Mouse (Mus musculus): ENCODE measurements at regions not wholly inside any gene's neighbourhood (a gene's known extent, or its start where the extent isn't known, plus 50 kb on each side); places are given as distances from the start of the nearest gene placed in this dataset.

GRCm38 (mm10) chr10:19184886-19185285 is 169.4 kb upstream of the Tnfaip3 start:
- H3K9me3 ChIP-seq (ENCODE audit: control insufficient read depth, low read length), result no peaks in the 10 kb centered on the region
- TF ChIP-seq CTCF (IDR thresholded peaks at IDR 0.05; ENCODE audit: low read depth) (no peak), EP300 (IDR thresholded peaks at IDR 0.05; ENCODE audit: low read depth) (no peak)
- no peak overlapping the region for H3K4me3 ChIP-seq (ENCODE audit: insufficient read depth in 1 of 2, low read depth in 2 of 2, low read length in 2 of 2)
- H3K36me3 ChIP-seq (replicated peaks; ENCODE audit: control insufficient read depth, insufficient read depth, low read depth), result no peaks in the 10 kb centered on the region
- H3K9ac ChIP-seq (replicated peaks), result no peak overlapping the region
- ATAC-seq (ENCODE audit: insufficient read depth) (no peak), DNase-seq (ENCODE audit: low read depth in 3 of 3, low spot score in 3 of 3) (no peak)
- no peak overlapping the region for H3K4me2 ChIP-seq (ENCODE audit: low read depth)
- peaks cover 0 to 5% of the 10 kb centered on the region in 2 experiments; a peak in 1 of 4 replicates for H3K4me1 ChIP-seq (replicated peaks; ENCODE audit: control insufficient read depth in 2 of 2, insufficient read depth in 2 of 2, low read length in 1 of 2)
- no peak overlapping the region for H3K27ac ChIP-seq
- 72% methylated on average over 7 of the region's 7 CpGs for WGBS (ENCODE audit: insufficient replicate concordance)
- H3K27me3 ChIP-seq (ENCODE audit: control insufficient read depth, insufficient read depth, low read length), result no peaks in the 10 kb centered on the region

- Histone ChIP-seq H3K4me3 (ENCODE audit: insufficient read depth in 1 of 2, low read depth in 2 of 2, low read length in 2 of 2) (no peak overlapping the region), H3K9ac (replicated peaks) (no peak overlapping the region), H3K4me2 (ENCODE audit: low read depth) (no peak overlapping the region), H3K9me3 (ENCODE audit: control insufficient read depth, low read length) (no peaks in the 10 kb centered on the region), H3K27me3 (ENCODE audit: control insufficient read depth, insufficient read depth, low read length) (no peaks in the 10 kb centered on the region), H3K36me3 (replicated peaks; ENCODE audit: control insufficient read depth, insufficient read depth, low read depth) (no peaks in the 10 kb centered on the region), H3K4me1 (replicated peaks; ENCODE audit: control insufficient read depth in 2 of 2, insufficient read depth in 2 of 2, low read length in 1 of 2) (no peaks in the 10 kb centered on the region), H3K27ac (no peak overlapping the region)
- ATAC-seq (ENCODE audit: insufficient read depth), result no peak
- 60% methylated on average over 5 of the region's 5 CpGs for WGBS (ENCODE audit: insufficient replicate concordance)
- DNase-seq (ENCODE audit: low read depth in 3 of 3, low spot score in 3 of 3), result no peak
- TF ChIP-seq CTCF (IDR thresholded peaks at IDR 0.05; ENCODE audit: low read depth) (no peak), EP300 (IDR thresholded peaks at IDR 0.05; ENCODE audit: low read depth) (no peak)
Observed at GRCm38 (mm10) chr10:19177895-19178294, 162.4 kb upstream of the Tnfaip3 start.

GRCm38 (mm10) chr10:19177414-19177813 is 162.0 kb upstream of the Tnfaip3 start:
- no peak for TF ChIP-seq CTCF (IDR thresholded peaks at IDR 0.05; ENCODE audit: low read depth)
- TF ChIP-seq EP300 (IDR thresholded peaks at IDR 0.05; ENCODE audit: low read depth), result no peak
- ATAC-seq (ENCODE audit: insufficient read depth) (no peak), DNase-seq (ENCODE audit: low read depth in 3 of 3, low spot score in 3 of 3) (no peak)
- H3K4me1 ChIP-seq (replicated peaks; ENCODE audit: control insufficient read depth in 2 of 2, insufficient read depth in 2 of 2, low read length in 1 of 2), result no peaks in the 10 kb centered on the region
- 25% methylated on average over 2 of the region's 2 CpGs for WGBS (ENCODE audit: insufficient replicate concordance)
- no peak overlapping the region for H3K4me2 ChIP-seq (ENCODE audit: low read depth)
- no peak overlapping the region for H3K9ac ChIP-seq (replicated peaks)
- H3K27me3 ChIP-seq (ENCODE audit: control insufficient read depth, insufficient read depth, low read length), result no peaks in the 10 kb centered on the region
- H3K27ac ChIP-seq, result no peak overlapping the region
- no peaks in the 10 kb centered on the region for H3K36me3 ChIP-seq (replicated peaks; ENCODE audit: control insufficient read depth, insufficient read depth, low read depth)
- H3K9me3 ChIP-seq (ENCODE audit: control insufficient read depth, low read length), result no peaks in the 10 kb centered on the region
- no peak overlapping the region for H3K4me3 ChIP-seq (ENCODE audit: insufficient read depth in 1 of 2, low read depth in 2 of 2, low read length in 2 of 2)

- Histone ChIP-seq H3K27ac (no peak overlapping the region), H3K4me2 (ENCODE audit: low read depth) (no peak overlapping the region), H3K36me3 (replicated peaks; ENCODE audit: control insufficient read depth, insufficient read depth, low read depth) (no peaks in the 10 kb centered on the region), H3K4me3 (ENCODE audit: insufficient read depth in 1 of 2, low read depth in 2 of 2, low read length in 2 of 2) (no peak overlapping the region), H3K27me3 (ENCODE audit: control insufficient read depth, insufficient read depth, low read length) (no peaks in the 10 kb centered on the region), H3K4me1 (replicated peaks; ENCODE audit: control insufficient read depth in 2 of 2, insufficient read depth in 2 of 2, low read length in 1 of 2) (no peaks in the 10 kb centered on the region), H3K9me3 (ENCODE audit: control insufficient read depth, low read length) (no peaks in the 10 kb centered on the region), H3K9ac (replicated peaks) (no peak overlapping the region)
- TF ChIP-seq EP300 (IDR thresholded peaks at IDR 0.05; ENCODE audit: low read depth), result no peak
- TF ChIP-seq CTCF (IDR thresholded peaks at IDR 0.05; ENCODE audit: low read depth), result no peak
- ATAC-seq (ENCODE audit: insufficient read depth) (no peak), DNase-seq (ENCODE audit: low read depth in 3 of 3, low spot score in 3 of 3) (no peak)
- WGBS (ENCODE audit: insufficient replicate concordance), result 43% methylated on average over 3 of the region's 3 CpGs
Observed at GRCm38 (mm10) chr10:19176249-19176648, 160.8 kb upstream of the Tnfaip3 start.

- no peaks in the 10 kb centered on the region for H3K9me3 ChIP-seq (ENCODE audit: control insufficient read depth, low read length)
- H3K4me1 ChIP-seq (replicated peaks; ENCODE audit: control insufficient read depth in 2 of 2, insufficient read depth in 2 of 2, low read length in 1 of 2), result peaks cover 0 to 7% of the 10 kb centered on the region in 2 experiments; a peak in 2 of 4 replicates
- H3K36me3 ChIP-seq (replicated peaks; ENCODE audit: control insufficient read depth, insufficient read depth, low read depth), result no peaks in the 10 kb centered on the region
- no peak for DNase-seq (ENCODE audit: low read depth in 3 of 3, low spot score in 3 of 3)
- no peak for ATAC-seq (ENCODE audit: insufficient read depth)
- no peak overlapping the region for H3K27ac ChIP-seq
- WGBS (ENCODE audit: insufficient replicate concordance), result 49% methylated on average over 3 of the region's 3 CpGs
- H3K4me3 ChIP-seq (ENCODE audit: insufficient read depth in 1 of 2, low read depth in 2 of 2, low read length in 2 of 2), result no peak overlapping the region
- no peak overlapping the region for H3K4me2 ChIP-seq (ENCODE audit: low read depth)
- TF ChIP-seq CTCF (IDR thresholded peaks at IDR 0.05; ENCODE audit: low read depth) (no peak), EP300 (IDR thresholded peaks at IDR 0.05; ENCODE audit: low read depth) (no peak)
- H3K9ac ChIP-seq (replicated peaks), result no peak overlapping the region
- H3K27me3 ChIP-seq (ENCODE audit: control insufficient read depth, insufficient read depth, low read length), result no peaks in the 10 kb centered on the region
Observed at GRCm38 (mm10) chr10:19171834-19172233, 156.4 kb upstream of the Tnfaip3 start.
